Mouse (Mus musculus) granulocyte monocyte progenitor cell, adult 5-6 weeks (primary cell): ENCODE results near the gene Hmga2. TPM values are rescaled to one million over a fixed set of nuclear protein-coding genes. Genes with fewer than 3 reads are reported as not detected.

Experiments
- ATAC-seq: replicated peaks from 2 replicates; pipeline ENCODE4 v1.8.0; 2016; ENCODE audit warnings: mild to moderate bottlenecking, moderate TSS enrichment, inconsistent platforms; ENCODE audit not compliant: poor library complexity, severe bottlenecking
- total RNA-seq, 2 experiments: library from RNA; stranded (forward) in 1 of 2; stranded (reverse) in 1 of 2; fragments of 200-712, 200-1000 nt in 1 of 2; fragments of >200 nt in 1 of 2; fragmentation: Nextera tagmentation in 1 of 2; gene quantifications; 2 replicates each; pipeline ENCODE4 v1.2.3; 2014 to 2017

Gene Hmga2
- total RNA-seq, 2 experiments from 2014 or later = 0.15 to 0.60 TPM

DNA sequence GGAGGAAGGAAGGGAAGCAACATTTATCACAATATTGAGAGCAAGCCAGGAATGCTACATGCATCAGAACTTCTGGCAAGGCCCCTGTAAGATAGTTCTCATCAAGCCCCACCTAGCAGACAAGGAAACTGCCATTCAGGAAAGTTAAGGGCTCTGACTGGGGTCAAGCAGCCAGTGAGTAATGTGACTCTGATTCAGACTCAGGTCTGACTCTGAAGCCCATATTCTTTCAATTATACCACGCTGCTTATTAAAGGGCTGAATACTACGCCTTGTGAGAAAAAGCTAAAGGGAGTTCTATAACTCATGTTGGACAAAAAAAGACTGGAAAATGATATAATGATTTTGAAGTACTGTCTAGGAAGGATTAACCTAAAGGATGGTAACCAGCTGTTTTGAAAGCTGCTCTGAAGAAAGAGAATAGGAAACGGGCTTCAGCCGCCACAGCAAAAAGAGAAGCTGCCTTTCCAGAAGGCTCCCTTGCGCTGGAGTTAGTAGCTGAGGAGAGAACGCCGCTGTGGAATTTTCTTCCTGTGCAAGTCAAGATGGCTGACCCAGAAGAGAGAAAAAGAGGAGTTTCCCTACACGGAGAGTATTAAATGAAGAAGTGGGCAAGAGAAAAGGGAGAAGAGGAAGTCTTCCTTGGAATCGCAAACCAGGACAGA is 76.3 kb downstream of the Hmga2 start:
- ATAC-seq = no peak

DNA sequence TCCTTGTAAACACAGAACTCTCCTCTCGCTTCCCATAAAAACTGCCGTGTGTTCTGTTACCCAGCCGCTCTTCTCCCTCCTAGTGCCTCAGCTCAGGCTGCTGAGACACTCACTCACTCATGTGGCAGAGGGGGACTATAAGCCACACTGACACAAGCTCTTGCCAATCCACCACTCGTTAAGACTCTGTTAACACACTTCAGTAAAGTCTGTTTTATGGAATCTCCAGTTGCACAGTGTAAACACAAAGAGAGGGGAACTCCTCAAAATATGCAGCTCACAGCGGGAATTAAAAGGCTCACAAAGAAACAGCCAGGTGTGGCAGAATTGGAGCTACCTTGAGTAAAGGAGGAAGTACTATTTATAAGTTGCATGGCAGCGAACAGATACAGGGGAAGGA is 77.5 kb downstream of the Hmga2 start:
- no peak for ATAC-seq

DNA sequence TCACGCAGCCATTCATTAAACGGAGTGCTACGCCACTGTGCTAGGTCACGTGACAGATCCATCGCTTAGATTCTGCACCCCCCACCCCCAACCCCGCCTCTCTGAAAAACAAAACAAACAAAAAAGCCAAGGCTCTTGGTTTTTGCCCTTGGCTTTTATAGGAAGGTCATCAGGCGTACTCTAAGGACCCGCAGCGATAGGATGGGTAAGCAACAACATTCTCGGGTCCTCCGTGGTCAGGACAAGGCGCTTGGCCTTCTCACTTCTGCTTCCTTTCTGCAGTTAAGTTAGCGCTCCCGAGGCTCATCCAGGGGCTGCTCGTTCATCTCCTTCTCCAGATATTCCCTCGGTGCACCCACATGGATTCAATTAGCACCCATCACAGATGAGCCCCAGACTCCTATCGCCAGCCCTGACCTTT is 79.0 kb downstream of the Hmga2 start:
- ATAC-seq = peak; percentile 65

DNA sequence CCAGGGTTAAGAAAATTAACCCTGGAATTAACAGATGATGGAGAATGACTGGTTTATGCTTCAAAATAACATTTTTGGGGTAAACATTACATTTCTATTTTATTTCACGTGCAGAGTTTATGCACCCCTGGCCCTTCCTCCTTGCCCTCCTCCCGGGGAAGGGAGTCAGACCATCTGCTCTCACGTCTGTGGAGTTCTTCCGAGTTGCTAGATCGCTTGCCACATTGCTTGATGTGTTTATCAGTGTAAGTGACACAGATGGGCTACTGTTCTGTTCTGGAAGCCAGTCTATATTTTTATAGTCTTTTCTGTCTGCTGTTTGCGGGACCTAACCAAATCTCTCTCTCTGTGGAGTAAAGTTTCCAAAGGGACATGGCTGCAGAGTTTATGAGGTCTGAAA is 80.7 kb downstream of the Hmga2 start:
- ATAC-seq = no peak

DNA sequence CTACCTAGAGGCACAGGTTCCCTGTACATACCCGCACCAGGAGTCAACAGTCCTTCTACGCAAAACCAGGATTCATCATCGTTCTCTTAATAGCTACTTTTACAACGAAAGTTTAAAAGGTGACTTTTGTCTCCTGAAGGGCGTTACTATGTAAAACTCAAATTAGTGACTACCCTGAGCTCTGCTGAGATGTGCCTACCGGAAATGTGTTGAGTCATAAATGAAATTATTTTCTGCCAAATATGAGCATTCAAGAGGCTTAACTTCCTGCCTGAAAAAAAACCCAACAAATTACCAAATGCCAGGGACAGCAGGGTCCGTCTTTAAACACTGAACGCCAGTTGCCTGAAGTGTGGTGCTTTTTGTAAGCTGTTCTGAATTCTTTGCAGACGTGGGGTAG is 81.5 kb downstream of the Hmga2 start:
- ATAC-seq = peak; percentile 49; the same call in 1 of the 2 replicates

DNA sequence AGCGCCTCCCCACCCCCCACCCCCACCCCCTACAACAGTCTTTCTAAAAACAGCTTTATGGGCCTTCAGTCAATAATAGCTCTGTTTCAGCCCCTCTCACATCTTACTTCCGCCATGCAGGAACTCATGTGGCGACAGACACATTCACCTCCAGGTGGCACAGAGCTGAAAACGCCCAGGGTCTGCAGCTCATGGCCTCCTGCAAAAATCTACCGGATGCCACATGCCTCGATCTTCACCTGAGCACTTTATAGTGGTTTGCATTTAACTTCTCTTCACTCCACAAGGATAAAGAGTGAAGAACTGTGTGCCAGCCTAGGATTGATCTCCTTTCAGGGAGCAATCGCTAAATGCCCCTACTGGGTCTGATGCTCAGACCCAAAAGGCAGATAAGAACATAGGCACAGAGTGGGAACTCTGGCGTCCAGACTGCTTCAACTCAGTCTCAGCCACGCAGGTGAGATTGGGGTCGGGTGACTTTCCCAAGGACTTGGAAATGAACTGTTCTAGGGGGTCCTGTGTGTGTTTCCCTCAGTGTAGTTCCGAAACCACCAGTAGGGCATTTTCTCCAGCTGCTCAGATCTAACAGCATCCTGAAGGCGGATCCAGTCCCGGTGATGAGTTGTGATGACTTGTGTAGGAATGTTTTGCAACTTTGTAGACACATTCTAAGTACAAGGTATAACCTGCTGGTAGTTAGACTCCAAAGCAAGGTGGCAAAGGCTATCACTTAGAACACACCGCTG is 84.1 kb downstream of the Hmga2 start:
- no peak for ATAC-seq

DNA sequence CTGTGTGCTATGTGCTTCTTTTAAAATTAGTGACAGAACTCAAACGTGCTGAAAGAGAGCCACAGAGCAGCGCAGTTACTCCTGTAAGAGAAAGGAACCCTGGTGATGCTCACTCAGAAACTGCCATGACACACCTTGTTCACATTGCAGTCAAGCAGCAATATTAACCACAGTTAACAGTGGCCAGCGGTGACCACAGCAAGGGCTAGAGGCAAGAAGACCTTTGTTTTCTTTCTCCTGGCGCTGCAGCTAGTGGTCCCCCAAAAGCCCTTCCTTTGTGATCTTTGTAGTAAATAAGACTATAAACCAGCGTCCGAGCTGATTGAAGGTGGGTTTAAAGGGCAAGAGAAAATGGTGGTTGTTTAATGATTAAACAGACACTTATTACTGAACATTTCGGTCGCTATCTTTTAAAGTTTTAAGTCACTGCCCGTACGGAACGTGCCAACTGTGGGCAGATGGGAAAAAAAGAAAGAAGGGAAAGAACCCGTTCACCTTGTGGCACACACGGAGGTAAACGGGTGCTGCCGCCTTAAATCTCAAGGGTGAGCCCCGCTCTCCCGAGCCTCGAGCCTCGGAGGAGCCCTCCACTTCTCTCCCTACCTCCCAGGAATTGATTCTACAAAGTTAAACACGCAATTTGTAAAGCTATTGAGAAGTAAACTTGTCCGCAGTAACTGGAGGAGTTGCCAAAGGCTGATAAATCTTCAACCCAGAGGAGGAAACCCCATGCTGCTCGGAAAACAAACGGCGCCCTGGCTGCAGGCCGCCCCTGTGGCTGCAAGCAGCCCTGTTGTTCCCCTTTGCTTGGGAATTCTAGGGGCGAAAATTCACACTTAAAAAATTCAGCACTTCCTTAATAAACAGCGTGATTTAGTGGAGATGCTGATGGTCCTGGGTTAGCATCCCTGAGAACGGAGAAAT is 85.1 kb downstream of the Hmga2 start:
- no peak for ATAC-seq

DNA sequence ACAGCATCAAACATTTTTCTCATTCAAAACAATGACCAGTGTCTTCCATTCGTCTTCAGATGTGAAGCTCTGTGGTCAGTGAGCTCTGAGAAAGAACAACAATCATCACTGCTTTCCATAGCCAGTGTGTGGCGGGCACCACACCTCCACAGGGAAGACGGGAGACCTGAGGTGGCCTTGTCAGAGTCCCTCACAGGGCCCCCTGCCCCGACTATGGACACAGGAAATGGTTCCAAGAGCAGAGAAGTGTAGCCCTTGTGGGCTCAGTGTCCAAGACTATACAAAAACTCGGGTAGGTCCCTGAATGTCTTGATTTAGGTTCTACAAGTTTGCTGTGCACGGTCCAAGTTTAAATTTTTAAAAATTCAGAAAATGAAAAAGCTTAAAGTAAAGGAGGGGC is 86.6 kb downstream of the Hmga2 start:
- ATAC-seq = no peak

DNA sequence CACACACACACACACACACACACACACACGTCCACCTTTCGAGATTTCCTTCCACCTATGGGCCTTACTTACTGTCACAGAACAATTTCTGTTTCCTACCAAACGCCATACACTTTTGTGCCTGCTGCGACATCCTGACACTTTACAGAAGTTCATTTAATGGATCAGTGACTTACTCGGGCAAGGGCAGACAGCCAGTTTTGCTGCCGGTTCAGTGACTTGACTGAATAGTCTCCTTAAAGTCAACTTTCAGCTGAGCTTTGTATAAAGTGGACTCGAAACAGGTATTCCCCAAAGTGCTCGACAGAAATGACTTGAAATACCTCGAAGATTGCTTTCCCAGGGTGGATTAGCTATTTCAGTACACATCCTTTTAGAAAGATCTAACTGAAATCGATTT is 87.3 kb downstream of the Hmga2 start:
- no peak for ATAC-seq

DNA sequence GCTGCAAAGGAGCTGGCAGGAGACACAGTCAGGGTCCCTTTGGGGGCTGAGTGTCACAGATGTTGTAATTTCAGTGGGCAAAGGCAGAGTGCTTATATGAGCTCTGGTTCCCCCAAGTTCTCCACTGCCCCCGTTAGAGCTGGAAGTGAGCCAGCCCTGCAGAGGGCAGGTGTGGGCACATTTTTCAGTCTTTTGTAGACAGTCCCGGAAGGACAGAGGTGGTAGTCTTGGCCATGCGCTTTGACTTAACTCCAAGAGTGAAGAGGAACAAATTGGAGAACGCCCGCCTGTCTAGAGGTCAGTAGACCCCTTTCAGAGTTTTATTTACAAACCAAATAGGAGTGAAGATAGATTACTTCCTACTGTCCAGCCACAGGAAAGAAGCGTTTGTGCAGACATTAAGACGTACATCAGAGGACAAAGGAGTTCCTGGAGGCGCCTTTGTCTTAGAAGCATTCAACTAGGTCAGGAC is 87.8 kb downstream of the Hmga2 start:
- ATAC-seq = peak; percentile 34

DNA sequence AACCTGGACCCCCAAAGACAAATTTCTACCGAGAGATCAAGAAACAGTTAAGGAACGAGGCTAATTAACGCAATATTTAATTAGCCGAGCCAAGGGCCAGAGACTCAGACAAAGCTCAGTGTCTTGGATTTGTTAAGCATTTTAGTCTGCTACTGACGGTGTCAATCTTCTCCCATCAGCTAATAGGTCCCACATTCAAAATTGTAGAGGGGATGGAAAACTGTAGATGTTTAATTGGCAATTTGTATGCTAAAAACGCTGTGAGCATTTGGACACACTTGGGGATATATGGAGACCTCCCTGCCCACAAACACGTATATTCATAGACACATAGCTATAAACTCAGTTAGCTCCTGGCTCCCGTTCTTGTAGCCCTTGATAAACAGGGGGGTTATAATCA is 89.2 kb downstream of the Hmga2 start:
- no peak for ATAC-seq

DNA sequence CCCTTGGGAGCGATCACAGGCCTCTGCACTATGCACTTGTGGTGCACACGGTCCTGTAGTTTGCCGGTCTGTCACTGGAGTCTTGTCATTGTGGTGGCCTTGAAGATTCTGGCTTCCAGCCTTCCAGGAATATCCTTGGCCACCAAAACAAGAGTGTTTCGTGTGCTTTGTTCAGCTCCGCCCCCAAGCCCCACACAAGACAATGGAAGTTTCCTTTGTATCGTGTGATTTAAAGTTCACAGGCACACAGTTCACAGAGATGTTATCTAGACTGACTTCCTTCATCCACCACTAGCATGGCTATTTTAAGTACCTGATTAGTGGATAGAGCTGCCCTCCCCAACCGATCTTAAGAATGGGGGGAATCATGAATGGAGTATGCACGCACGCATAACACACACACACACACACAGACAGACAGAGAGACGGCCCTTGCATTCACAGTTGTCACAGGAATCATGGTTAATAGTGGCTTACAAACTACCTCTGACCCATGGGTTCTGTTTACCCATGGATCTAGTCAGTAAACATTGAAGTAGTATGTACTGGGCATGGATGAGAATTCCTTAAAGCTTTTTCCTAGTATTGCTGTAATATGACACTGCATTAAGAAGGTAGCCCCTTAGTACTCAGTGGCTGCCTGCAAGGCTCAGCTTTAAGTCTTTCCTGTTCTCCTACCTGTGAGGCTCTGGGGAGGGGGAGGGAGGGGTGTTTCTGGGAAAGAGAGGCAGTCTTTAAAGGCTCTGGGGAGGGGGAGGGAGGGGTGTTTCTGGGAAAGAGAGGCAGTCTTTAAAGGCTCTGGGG is 91.3 kb downstream of the Hmga2 start:
- ATAC-seq = peak; percentile 22; the same call in 1 of the 2 replicates

DNA sequence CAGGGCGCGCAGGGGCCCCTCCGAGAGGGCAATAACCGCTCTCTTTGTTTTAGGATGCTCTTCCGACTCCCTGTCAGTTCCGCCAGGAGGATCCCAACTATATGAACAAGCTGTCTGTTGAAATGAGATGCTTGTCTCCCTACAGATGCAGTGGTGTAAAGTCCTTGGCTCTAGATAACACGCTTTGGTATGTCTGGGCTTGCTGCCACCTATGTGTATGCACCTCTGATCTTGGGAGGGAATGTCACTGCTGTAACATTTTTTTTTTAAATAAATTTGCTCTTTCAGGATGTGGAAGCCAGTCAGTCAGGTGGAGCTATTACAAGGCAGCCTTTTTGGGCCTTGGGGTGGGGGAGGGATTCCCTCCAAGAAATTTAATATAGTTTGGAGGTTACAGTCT is 92.2 kb downstream of the Hmga2 start:
- ATAC-seq = no peak

DNA sequence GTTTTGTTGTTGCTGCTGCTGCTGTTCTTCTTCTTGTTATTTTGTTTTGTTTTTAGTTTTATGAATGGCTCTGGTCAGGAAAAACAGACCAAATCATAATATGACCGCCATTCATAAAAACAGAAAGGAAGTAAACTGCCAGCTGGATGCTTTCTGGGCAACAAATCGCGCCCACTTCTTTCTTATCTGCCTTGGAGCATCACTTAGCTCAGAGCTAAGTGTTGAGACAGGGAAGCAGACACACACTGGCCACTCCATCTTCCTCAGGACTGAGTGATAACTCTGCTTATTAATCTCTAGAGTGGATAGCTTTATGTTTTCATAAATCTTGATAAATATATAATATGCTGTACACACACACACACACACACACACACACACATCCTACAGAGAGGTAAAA is 98.5 kb downstream of the Hmga2 start:
- ATAC-seq = peak; percentile 37; the same call in 1 of the 2 replicates

DNA sequence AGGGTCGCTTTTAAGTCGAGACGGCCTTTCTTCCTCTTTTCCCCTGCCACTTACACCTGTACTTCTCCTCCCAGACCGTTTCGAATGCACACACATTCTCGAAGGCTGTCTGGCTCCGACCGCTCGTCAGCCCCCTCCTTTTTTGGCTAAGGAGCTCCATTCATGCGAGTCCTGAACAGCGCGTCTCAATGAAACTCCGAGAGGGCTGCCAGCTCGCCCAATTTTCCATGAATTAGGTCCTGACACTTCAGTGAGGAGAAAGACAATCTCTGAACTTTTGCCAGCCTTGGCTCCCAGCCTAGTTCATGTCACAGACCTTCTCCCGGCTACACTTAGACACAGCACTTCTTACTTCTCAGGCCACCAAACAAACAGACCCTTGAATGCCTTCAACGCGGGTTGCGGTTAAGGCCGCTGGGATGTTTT is 98.9 kb downstream of the Hmga2 start:
- ATAC-seq = peak; percentile 81

DNA sequence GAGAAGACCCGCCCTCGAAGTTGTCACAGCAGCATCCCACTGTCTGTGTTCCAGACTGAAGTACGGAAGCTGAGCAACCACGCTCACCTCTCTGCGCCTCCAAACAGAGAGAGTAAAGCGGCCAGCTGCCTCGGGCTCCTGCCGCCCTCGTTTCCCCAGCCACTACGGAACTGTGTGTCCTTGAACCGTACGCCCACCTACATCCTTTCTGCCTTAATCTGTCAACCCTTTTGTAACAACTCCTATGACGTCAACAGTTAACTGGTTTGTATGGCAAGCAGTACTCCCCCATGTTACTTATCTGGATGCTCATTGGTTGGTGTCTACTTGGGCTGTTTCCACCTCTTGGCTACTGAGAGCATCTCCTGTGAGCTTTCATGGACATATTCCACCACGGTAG is 100.8 kb downstream of the Hmga2 start:
- ATAC-seq = no peak

DNA sequence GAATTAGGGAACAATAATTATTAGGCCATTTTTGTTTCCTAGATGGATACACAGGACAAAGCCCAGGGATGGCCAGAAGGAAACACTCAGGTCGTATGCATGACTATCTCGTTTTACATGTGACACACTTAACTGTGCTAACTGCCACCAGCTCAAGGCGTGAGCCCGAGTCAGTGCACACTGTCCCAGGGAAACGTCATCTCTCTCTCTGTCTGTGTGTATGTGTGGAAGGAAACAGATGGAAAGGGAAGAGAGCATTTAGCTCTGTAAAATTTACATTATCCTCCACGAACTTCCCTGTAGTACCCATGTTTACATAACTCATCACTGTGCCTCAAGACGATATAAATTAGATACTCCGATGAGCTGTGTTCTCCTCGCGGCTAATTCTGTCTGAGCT is 105.1 kb downstream of the Hmga2 start:
- ATAC-seq = no peak

DNA sequence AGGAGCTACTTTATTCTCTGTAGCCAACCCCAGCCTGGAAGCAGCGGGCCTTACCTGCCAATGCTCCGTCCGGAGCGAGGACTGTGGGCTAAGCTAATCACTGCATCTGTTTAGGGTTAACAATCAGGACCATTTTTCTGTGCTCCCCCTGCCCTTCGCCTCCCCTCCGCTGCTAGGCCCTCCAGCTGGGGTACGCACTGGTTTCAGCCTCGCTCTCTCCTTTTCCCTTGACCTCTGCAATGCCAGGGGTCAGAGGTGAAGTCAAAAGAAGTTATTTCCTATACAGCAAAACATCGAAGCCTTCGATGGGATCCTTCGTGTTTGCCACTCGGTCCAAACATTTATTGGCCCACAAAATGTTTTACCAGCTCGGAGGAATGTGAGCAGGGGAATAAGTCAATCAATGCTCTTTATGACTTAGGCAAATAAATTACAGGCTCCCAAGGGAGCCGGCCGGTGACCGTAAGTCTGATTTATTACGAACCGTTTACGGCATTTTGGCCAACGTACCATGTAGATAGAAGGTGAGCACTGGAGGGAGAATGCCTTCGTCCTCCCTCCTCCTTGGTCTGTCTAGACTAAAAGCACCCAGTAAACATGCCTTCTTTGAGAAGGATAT is 107.0 kb downstream of the Hmga2 start:
- ATAC-seq = no peak

DNA sequence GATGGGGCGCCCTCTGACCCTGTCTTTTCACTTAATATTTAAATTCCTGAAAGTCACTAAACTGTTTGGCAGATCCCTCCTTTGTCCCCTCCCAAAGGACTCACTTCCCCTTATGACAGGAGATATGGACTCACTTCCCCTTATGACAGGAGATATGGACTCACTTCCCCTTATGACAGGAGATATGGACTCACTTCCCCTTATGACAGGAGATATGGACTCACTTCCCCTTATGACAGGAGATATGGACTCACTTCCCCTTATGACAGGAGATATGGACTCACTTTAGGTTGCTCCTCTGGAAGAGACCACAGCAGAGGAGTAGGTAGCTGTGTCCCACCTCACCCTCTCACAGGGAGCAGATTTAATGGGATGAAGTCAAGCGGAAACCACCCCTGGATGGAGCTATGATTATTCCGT is 110.1 kb downstream of the Hmga2 start:
- peak; percentile 88 for ATAC-seq
